18 mouse cellular contexts compared by ENCODE assay signal in genomic region chr15:52095629-52096190, GRCm38 (mm10).
"Had no signal": no experiment of that assay in that cellular context is flagged by ENCODE, and none has a peak within 500 bp of the region (broad histone marks: within the 10 kb centered on the region; RNA-seq: fewer than 3 reads in every experiment).

No protein-coding gene starts in this region.

- DNase-seq: liver, postnatal 0 days; lung, adult 2 months; lung, postnatal 14 days; lung, postnatal 36 days; right cerebral cortex, postnatal 14 days; thymus, adult 2 months; thymus, postnatal 25 days; thymus, postnatal 4 days had no signal

- H3K4me1 ChIP-seq: lung, embryonic 15.5 days; megakaryocyte, embryonic 14.5 days; midbrain, embryonic 13.5 days; midbrain, embryonic 15.5 days; neural tube, embryonic 12.5 days; stomach, embryonic 15.5 days had no signal

- H3K9ac ChIP-seq: liver, postnatal 0 days; lung, embryonic 15.5 days; midbrain, embryonic 13.5 days; midbrain, embryonic 15.5 days; neural tube, embryonic 12.5 days; stomach, embryonic 15.5 days had no signal

- H3K27ac ChIP-seq: lung, embryonic 15.5 days; macrophage; midbrain, embryonic 13.5 days; midbrain, embryonic 15.5 days; neural tube, embryonic 12.5 days; stomach, embryonic 15.5 days; stomach, postnatal 0 days had no signal

- H3K4me2 ChIP-seq: lung, embryonic 15.5 days; midbrain, embryonic 11.5 days; midbrain, embryonic 13.5 days; midbrain, embryonic 15.5 days; neural tube, embryonic 12.5 days; stomach, embryonic 15.5 days had no signal

- H3K4me3 ChIP-seq: lung, embryonic 15.5 days; megakaryocyte, embryonic 14.5 days; midbrain, embryonic 13.5 days; midbrain, embryonic 15.5 days; neural tube, embryonic 12.5 days; stomach, embryonic 15.5 days had no signal

- H3K27me3 ChIP-seq: lung, embryonic 15.5 days; megakaryocyte, embryonic 14.5 days; midbrain, embryonic 13.5 days; midbrain, embryonic 15.5 days; neural tube, embryonic 12.5 days; stomach, embryonic 15.5 days had no signal

- H3K36me3 ChIP-seq: lung, embryonic 15.5 days; midbrain, embryonic 13.5 days; midbrain, embryonic 15.5 days; neural tube, embryonic 12.5 days; stomach, embryonic 15.5 days had no signal

- H3K9me3 ChIP-seq: lung, embryonic 15.5 days; midbrain, embryonic 13.5 days; midbrain, embryonic 15.5 days; neural tube, embryonic 12.5 days; stomach, embryonic 15.5 days had no signal

- ATAC-seq: liver, postnatal 0 days; lung, postnatal 0 days; midbrain, embryonic 13.5 days; midbrain, embryonic 15.5 days had no signal
